Mouse (Mus musculus): ENCODE data around the gene Eif1b.
A peak's percentile ranks its signal among the peaks of the same experiment; 100 is the strongest.
"Not testable (repeated sequence)": the region's sequence is repeated elsewhere in the genome, so short reads cannot be mapped to it uniquely, and the experiment has no call there.

Eif1b gene

DNA sequence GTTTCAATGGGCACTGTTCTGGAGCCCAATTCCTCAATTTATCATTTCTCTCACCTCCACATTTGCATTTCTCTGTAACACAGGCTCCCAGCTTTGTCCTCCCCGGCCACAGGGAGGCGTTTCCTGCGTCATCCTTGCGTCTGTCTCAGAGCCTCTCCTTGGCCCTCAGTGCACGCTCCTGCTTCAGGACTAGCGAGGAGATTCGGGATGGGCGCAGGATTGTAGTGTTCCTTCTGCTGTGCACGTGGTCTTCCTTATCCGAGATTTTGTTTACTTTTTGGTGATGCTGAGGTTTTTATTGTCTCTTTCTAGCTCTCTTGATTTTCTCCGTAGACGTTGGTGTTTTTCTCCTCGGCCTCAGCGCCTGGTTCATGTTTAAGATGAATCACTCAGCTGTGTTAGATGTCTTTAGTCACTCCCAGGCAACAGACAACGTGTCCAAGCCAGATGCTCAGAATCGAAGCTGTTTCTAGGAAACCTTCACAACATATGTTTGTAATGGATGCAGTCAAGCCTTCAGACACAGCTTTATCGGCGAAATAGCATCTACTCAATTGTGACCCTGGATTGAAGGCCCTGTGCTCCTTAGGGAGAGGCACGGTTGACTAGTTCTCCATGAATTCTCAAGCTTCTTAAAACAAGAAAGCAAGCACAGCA, 27.6 kb downstream of the Eif1b start:
- DNase-seq (ENCODE audit: extremely low read depth, low read depth): no peak

DNA sequence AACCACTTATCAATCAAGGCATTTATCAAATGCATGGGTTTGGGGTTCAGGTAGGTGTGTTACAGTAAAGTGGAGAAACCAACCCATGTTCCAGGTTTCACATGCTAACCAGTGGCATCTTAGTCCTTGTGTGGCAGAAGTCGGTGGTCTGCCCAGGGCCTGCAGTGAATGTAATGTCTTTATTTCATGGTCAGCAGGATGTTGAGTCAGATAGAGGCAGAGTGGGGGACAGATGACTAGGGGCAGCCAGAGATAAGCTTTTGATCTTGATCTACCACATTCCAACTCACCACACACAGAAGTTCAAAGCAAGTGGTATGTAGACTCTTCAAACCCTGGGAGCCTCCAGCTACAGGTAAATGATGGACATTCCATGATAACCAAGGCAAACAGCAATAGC, 29.1 kb downstream of the Eif1b start:
- DNase-seq (ENCODE audit: extremely low read depth, low read depth): no peak

DNA sequence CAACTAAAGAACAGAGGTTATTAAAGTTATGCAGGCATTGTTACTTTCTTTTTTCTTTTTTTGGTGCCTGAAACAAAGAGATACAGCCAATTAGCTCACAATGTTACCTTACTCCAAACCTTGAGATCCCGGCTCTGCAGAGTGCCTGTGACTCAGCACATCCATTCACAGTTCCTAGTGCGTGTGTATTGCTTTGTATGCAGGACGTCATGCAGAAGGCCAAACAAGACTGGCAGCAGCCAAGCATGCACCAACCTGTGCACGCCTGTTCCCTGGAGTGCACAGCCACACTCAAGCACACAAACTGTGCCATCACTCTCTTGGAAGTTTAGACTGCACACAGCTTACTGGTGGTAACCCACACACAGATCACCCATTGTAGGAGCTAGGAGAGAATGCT, 35.2 kb downstream of the Eif1b start:
- DNase-seq (ENCODE audit: extremely low read depth, low read depth): no peak

DNA sequence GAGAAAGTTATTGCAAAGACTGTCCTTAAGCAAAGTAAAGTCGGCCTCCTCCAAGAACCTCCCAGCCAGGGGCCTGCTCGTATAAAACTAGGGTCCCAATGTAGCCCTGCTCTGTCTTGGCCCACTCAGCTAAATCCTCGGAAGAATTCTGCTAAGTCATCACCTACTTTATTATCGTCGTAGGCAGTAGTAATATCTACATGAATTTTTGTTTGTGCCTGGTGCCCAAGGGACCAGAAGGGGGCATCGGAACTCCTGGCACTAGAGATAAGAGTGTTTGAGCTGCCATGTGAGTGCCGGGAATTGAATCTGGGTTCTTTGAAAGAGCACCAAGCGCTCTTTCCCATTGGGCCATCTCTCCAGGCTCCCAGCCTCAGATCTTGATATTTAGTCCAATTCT, 35.9 kb downstream of the Eif1b start:
- DNase-seq (ENCODE audit: extremely low read depth, low read depth): peak; percentile 22

DNA sequence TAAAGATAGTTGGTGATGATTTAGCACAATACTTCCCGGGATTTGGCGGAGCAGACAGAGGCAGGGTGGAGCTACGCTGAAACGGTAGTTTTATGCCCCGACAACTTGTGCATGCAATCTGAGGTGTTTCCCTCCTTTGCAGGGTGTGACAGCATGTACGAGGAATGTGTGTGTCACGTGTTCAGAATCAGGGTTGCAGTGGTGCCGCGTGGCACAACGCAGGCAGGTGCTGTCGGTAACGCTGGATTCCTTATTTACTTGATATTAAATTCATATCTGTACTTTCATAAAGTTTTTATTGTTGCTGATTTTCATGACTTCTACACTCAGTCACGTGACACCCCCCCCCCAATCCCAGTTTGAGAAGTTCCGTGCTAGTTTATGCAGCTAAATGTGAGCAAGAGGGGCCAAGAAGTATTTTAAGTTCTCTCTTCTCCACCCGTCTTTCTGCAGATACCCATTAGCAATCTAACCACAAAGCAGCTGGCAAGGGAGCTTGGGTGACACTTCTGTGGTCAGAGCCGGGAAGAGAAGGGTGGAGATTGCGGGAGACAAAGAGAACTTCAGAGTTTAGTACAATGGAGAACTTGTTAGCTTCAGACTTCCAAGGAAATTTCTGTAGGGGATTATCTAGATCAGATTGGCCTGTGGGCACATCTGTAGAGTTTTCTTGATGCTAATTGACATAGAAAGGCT, 36.9 kb downstream of the Eif1b start:
- no peak for DNase-seq (ENCODE audit: extremely low read depth, low read depth)

DNA sequence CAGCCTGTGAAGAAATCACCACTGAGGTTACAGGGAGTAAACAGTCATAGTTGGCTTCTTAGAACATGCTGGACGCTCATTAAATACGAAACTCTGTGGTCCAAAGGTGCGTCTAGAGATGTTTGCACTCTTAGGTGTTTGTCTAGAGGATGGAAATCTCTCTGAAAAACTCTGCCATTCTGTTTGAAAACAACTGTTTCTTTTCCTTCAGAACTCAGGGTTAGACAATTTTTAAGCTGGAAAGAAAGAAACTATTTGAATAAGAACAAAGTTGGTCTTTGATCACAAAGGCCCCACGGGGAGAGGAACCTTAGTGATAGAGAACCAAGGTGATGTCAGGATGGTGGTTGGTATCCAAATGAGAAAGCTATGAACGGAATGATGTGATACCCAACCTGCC, 38.4 kb downstream of the Eif1b start:
- no peak for DNase-seq (ENCODE audit: extremely low read depth, low read depth)

DNA sequence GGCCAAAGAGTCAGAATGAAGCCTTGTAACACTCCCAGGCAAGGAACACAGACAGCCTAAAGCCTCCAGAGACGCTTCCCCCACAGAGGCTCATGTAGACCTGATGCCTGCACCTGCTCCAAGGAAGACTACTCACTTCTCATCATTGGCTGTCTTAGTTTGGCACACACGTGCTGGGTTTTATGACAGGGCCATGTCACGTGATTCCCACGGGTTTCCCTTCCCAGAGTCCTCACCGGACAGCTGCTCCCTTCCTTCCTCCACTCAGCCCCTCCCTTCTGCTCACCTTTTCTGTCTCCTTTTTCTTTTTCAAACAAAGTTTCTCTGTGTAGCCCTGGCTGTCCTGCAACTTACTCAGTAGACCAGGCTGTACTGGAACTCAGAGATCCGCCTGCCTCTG, 40.0 kb downstream of the Eif1b start:
- DNase-seq (ENCODE audit: extremely low read depth, low read depth): no peak

DNA sequence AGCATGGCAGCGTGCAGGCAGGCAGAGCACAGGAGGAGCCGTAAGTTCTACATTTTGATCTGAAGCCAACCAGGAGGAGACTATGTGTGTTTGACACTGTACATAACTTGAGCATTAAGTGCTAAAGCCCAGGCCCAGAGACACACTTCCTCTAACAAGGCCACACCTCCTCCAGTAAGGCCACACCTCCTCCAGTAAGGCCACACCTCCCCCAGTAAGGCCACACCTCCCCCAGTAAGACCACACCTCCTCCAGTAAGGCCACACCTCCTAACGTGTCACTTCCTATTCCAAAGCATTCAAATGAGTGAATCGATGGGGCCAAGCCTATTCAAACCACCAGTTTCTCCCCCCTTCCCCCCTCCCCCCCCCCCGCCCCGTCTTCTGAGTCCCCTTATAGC, 40.7 kb downstream of the Eif1b start:
- no peak for DNase-seq (ENCODE audit: extremely low read depth, low read depth)

DNA sequence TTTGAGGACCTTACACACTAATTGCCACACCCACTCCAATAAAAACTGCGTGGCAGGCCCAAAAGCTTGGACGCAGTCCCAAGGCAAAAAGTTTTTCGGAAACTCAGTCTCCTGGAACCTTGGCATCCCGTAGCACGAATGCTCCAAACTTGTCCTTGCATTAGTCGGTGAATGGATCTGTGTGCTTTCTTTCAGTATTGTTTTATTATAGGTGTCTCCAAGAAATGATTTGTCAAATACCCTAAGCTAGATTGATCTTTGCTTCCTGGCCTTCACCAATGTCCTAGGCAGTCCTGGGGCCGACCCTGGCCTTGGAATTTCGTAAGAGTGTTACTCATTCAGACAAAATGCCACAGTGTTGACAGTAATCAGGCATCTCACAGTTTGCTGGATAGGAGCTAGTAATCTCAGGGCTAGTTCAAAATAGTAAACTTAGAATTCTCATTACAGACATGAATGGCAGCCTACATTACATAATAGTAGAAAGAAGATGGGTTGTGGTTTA, 41.5 kb downstream of the Eif1b start:
- not testable (repeated sequence) for DNase-seq (ENCODE audit: extremely low read depth, low read depth)

DNA sequence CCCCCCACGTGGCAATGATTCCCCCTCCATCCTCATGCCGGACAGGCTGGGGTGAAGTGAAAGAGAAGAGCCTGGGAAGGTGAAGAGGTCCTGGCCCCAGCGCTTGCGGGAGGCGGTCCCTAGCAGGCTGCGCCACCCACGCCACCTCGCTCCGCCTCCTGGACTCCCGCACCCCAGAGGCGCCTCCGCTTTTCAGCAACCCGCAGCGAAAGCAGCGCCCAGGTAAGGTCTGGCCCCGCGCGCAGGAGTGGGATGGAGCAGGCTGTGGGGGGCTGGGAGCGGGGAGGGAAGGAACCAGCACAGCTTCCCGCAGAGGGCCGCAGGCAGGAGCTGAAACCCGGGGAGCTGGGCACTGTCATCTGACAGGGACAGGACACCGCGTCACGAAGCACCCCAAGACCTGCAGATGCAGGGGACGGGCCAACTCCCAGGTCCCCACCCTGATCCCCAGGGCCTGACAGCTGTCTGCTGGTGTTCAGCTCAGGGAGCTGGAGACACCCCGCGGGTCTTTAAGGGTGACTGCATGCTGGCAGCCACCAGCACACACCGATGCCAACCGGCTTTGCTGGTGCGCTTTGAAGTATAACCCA, 47.7 kb downstream of the Eif1b start, which contains the start of gene Entpd3:
Gene Entpd3, plus strand, starts transcription at position 157 of the 590 bp plus-strand sequence.
- DNase-seq (ENCODE audit: extremely low read depth, low read depth): no peak

DNA sequence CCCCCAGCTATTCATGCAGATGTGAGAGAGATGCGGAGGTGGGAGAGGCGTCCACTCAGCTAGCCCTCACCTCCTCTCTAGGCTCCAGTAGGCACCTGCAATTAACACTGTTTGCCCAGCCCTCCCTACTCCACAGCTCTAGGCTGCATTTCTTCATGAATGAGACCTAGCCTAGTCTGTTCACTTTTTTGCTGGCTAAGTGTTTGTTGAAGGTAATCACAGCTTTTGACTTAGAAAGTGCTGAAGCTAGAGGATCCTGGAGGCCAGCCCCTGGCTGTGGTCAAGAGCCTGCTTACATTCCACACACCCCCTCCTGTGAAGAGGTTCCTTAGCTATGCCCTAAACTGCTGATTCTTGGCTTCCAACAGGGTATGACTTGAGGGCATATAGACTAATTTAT, 49.4 kb downstream of the Eif1b start:
- no peak for DNase-seq (ENCODE audit: extremely low read depth, low read depth)

DNA sequence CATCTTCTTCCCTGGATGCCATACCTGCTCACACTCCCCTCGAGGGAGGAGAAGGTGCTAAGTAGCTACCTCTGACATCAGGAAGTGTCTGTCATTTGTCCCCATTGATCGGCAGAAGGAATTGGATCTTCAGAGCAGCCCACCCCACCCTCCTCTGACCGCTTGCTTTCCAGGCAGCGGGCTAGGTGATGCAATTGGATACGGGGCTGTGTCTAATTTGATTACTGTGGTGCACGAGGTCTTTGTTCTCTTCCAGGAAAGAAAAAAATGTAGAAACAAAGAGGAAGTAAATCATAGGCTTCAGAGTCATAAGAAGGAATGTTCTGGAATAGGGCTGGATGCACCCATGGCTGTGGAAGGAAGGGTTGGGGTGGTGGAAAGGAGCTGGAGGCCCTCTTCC, 50.2 kb downstream of the Eif1b start:
- no peak for DNase-seq (ENCODE audit: extremely low read depth, low read depth)
